ENCODE assay signal across 14 mouse cellular contexts in genomic region chr1:134091851-134092250, GRCm38 (mm10). TPM values are rescaled to one million over a fixed set of nuclear protein-coding genes. Genes with fewer than 3 reads are reported as not detected.
DNase-seq lines count a peak whose midpoint lies in the region; ATAC-seq lines count a peak whose summit lies in the region.
"Had no signal": no experiment of that assay in that cellular context is flagged by ENCODE, and none has a peak within 500 bp of the region (broad histone marks: within the 10 kb centered on the region; RNA-seq: fewer than 3 reads in every experiment).

No protein-coding gene starts in this region.

- 92% methylated on average over 3 of the region's 3 CpGs for WGBS in heart, embryonic 14.5 days
- WGBS in liver, embryonic 12.5 days (ENCODE audit: insufficient replicate concordance) = 69% methylated on average over 3 of the region's 3 CpGs

- no peak overlapping the region for H3K9ac ChIP-seq in heart, embryonic 14.5 days (ENCODE audit: low read length)
- H3K9ac ChIP-seq in liver, embryonic 12.5 days = peak overlapping the region; percentile 62

- H3K4me2 ChIP-seq in heart, embryonic 14.5 days (ENCODE audit: low read length) = no peak overlapping the region
- peak overlapping the region; percentile 84 for H3K4me2 ChIP-seq in liver, embryonic 12.5 days

- no peak for ATAC-seq in heart, embryonic 14.5 days (ENCODE audit: insufficient number of reproducible peaks, insufficient read depth, low FRiP score, low read depth)
- no peak for ATAC-seq in liver, embryonic 12.5 days

- no peaks in the 10 kb centered on the region for H3K27me3 ChIP-seq in heart, embryonic 14.5 days (ENCODE audit: control insufficient read depth, insufficient read depth, low read length)
- 0 out of 2 replicates have a peak, but pooled peaks cover 6% of the 10 kb centered on the region for H3K27me3 ChIP-seq in liver, embryonic 12.5 days (replicated peaks)
- H3K27me3 ChIP-seq: neural tube, embryonic 15.5 days had no signal

- H3K27ac ChIP-seq in heart, embryonic 14.5 days (replicated peaks in 1 of 2; ENCODE audit: control insufficient read depth in 1 of 2, insufficient read depth in 1 of 2, low read depth in 2 of 2, low read length in 2 of 2) = peak overlapping the region; percentile 91 to 93
- peak overlapping the region; percentile 97 for H3K27ac ChIP-seq in liver, embryonic 12.5 days

- H3K4me1 ChIP-seq in heart, embryonic 14.5 days (ENCODE audit: control insufficient read depth in 2 of 2, insufficient read depth in 2 of 2, low read length in 2 of 2) = peaks cover 36 to 42% of the 10 kb centered on the region in 2 experiments
- H3K4me1 ChIP-seq in liver, embryonic 12.5 days = peaks cover 88% of the 10 kb centered on the region

- H3K9me3 ChIP-seq in heart, embryonic 14.5 days (ENCODE audit: control insufficient read depth, low read length) = no peaks in the 10 kb centered on the region
- no peaks in the 10 kb centered on the region for H3K9me3 ChIP-seq in liver, embryonic 12.5 days (replicated peaks)
- H3K9me3 ChIP-seq: neural tube, embryonic 15.5 days had no signal

- DNase-seq in adrenal gland, adult (ENCODE audit: inconsistent age in 2 of 2, low spot score in 1 of 2) = peak; percentile 58 to 79
- DNase-seq in adrenal gland, postnatal 10 days = no peak
- no peak for DNase-seq in heart, postnatal 10 days
- peak; percentile 41 for DNase-seq in 3134 (ENCODE audit: extremely low read depth, insufficient read length, low spot score)
- DNase-seq in right cerebral cortex, postnatal 36 days (ENCODE audit: low spot score in 2 of 2) = no peak
- no peak for DNase-seq in kidney, postnatal 14 days
- DNase-seq: adrenal gland, postnatal 25 days; cerebellum, postnatal 10 days; kidney, postnatal 25 days had no signal

- no peaks in the 10 kb centered on the region for H3K36me3 ChIP-seq in heart, embryonic 14.5 days (ENCODE audit: control insufficient read depth, insufficient read depth, low read length)
- no peaks in the 10 kb centered on the region for H3K36me3 ChIP-seq in liver, embryonic 12.5 days
- H3K36me3 ChIP-seq: neural tube, embryonic 15.5 days had no signal

- no peak overlapping the region for H3K4me3 ChIP-seq in heart, embryonic 14.5 days (ENCODE audit: control insufficient read depth in 1 of 2, insufficient read depth in 1 of 2, low read depth in 1 of 2, low read length in 2 of 2)
- no peak overlapping the region for H3K4me3 ChIP-seq in liver, embryonic 12.5 days

- intact Hi-C loops in heart, postnatal 10 days (cut with DNase I) = no loop called here

RNA-seq across cellular contexts. Expression of gene Btg2, which starts 12.9 kb away (rescaled TPM):
- 10 to 100 TPM; 32.4 to 58.1 TPM for total RNA-seq in adrenal gland, postnatal 10 days (2021)
- polyA plus RNA-seq in heart, embryonic 14.5 days (2014; fragmentation: Nextera tagmentation; extraction: Ambion mirVana) = 34.7 and 36.9 TPM in 2 replicates
- 10 to 100 TPM; 30.3 to 32.9 TPM for total RNA-seq in heart, postnatal 10 days (2021)
- polyA plus RNA-seq in liver, embryonic 12.5 days (2016; fragmentation: Nextera tagmentation; extraction: Ambion mirVana) = 78.2 and 80.8 TPM in 2 replicates

RNA-seq across cellular contexts. Expression of gene Chit1, which starts 19.2 kb away (rescaled TPM):
- under 1 TPM in 1 of 2 experiments, not detected in 1; 0.15 TPM for total RNA-seq in adrenal gland, postnatal 10 days (2021)
- 0.46 and 0.96 TPM in 2 replicates for polyA plus RNA-seq in heart, embryonic 14.5 days (2014; fragmentation: Nextera tagmentation; extraction: Ambion mirVana)
- total RNA-seq in heart, postnatal 10 days (2021) = not detected
- polyA plus RNA-seq in liver, embryonic 12.5 days (2016; fragmentation: Nextera tagmentation; extraction: Ambion mirVana) = 0.07 and 0.12 TPM in 2 replicates
- total RNA-seq: adrenal gland, postnatal 25 days; hematopoietic stem cell, adult 5-6 weeks had no signal
- polyA plus RNA-seq: spleen, adult 2 months had no signal

RNA-seq across cellular contexts. Expression of gene Fmod, which starts 54.8 kb away (rescaled TPM):
- total RNA-seq in adrenal gland, postnatal 10 days (2021) = 10 to 100 TPM; 17.4 to 22.2 TPM
- polyA plus RNA-seq in heart, embryonic 14.5 days (2014; fragmentation: Nextera tagmentation; extraction: Ambion mirVana) = 15.9 and 18.0 TPM in 2 replicates
- total RNA-seq in heart, postnatal 10 days (2021) = 10 to 100 TPM; 18.1 to 25.8 TPM
- polyA plus RNA-seq in liver, embryonic 12.5 days (2016; fragmentation: Nextera tagmentation; extraction: Ambion mirVana) = 2.6 and 3.1 TPM in 2 replicates
- total RNA-seq: hematopoietic stem cell, adult 5-6 weeks had no signal

Comparison
In these comparisons a context has a peak if more than half of its experiments do, and no peak if none do; other contexts are left out.
1. DNase-seq: peak in adrenal gland, adult (2 of 2) and 3134 (single experiment); none in adrenal gland, postnatal 10 days (single experiment), heart, postnatal 10 days (0 of 2), right cerebral cortex, postnatal 36 days (0 of 2) and kidney, postnatal 14 days (single experiment).